Mouse (Mus musculus): ENCODE measurements around the gene Gm14409. TPM values are rescaled to one million over a fixed set of nuclear protein-coding genes. Genes with fewer than 3 reads are reported as not detected.

Gene Gm14409
- polyA plus RNA-seq, 1 experiment from 2014 or later = not detected

Other genes with a start within 250 kb of the Gm14409 start
- not detected in 2 replicates for gene Gm14401, start 192.7 kb downstream of the Gm14409 start, polyA plus RNA-seq (2014; fragmentation: Nextera tagmentation; extraction: Ambion mirVana)
- gene Gm14410, start 60.6 kb downstream of the Gm14409 start, polyA plus RNA-seq (2014; fragmentation: Nextera tagmentation; extraction: Ambion mirVana) = 24.7 and 25.3 TPM in 2 replicates
- gene Gm14412, start 57.3 kb upstream of the Gm14409 start, polyA plus RNA-seq (2014; fragmentation: Nextera tagmentation; extraction: Ambion mirVana) = 0.43 and 0.51 TPM in 2 replicates
- gene Gm14418, start 131.3 kb upstream of the Gm14409 start, polyA plus RNA-seq (2014; fragmentation: Nextera tagmentation; extraction: Ambion mirVana) = 8.7 and 11.1 TPM in 2 replicates
- gene Zfp970, start 197.7 kb upstream of the Gm14409 start, polyA plus RNA-seq (2014; fragmentation: Nextera tagmentation; extraction: Ambion mirVana) = 11.1 and 12.9 TPM in 2 replicates
- 6.3 and 7.4 TPM in 2 replicates for gene Gm14403, start 231.2 kb upstream of the Gm14409 start, polyA plus RNA-seq (2014; fragmentation: Nextera tagmentation; extraction: Ambion mirVana)